Mouse (Mus musculus): Measurements from ENCODE around the gene Safb2. TPM values are rescaled to one million over a fixed set of nuclear protein-coding genes. Genes with fewer than 3 reads are reported as not detected.
A peak's percentile ranks its signal among the peaks of the same experiment; 100 is the strongest.

The Safb2 gene
- polyA plus RNA-seq, 1 experiment from 2014 or later, result 89.0 TPM

DNA sequence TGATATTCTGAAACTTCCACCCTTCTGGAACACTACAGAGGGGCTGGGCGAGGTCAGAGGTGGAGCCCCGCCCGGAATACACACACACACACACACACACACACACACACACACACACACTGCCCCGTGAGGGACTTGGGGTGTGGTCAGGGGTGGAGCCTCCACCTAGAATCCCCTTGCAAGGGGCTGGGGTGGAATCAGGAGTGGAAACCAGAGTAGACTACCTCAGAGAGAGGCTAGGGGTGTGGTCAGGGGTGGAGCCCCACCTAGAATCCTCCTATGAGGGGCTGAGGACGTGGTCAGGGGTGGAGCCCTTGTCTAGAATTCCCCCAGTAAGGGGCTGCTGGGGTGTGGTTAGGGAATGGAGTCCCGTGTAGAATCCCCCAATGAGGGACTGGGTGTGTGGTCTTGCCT is 43.8 kb downstream of the Safb2 start:
- 41% methylated on average over 6 of the region's 6 CpGs for WGBS
- Histone ChIP-seq H3K27ac (no peak overlapping the region), H3K36me3 (no peaks in the 10 kb centered on the region), H3K4me1 (replicated peaks) (peaks cover 54% of the 10 kb centered on the region), H3K9me3 (no peaks in the 10 kb centered on the region), H3K27me3 (no peaks in the 10 kb centered on the region), H3K4me3 (replicated peaks) (no peak overlapping the region), H3K9ac (replicated peaks) (no peak overlapping the region), H3K4me2 (replicated peaks) (no peak overlapping the region)
- no peak for ATAC-seq

DNA sequence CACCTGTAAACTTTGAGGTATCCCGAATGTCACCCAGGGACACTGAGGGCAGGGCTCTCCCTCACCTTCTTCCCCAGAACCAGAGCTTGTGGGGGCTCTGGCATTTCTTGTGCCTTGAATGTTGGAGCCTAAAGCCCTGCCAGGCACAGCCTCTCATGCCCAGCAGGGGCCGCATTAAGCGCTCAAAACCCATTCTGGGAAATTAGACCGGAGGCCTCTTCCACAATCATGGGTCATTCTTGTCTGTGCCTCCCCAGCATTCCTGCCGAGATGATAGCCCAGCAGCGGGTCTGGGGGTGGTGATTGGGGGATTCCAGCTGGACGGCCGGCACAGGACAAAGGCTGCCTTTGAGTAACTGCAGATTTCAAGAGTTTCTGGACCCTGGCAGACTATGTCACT is 46.5 kb downstream of the Safb2 start:
- H3K27ac ChIP-seq, result peak overlapping the region; percentile 88
- H3K4me3 ChIP-seq (replicated peaks), result no peak overlapping the region
- H3K9ac ChIP-seq (replicated peaks), result no peak overlapping the region
- no peak overlapping the region for H3K4me2 ChIP-seq (replicated peaks)
- H3K27me3 ChIP-seq, result no peaks in the 10 kb centered on the region
- peak; percentile 34 for ATAC-seq
- H3K9me3 ChIP-seq, result no peaks in the 10 kb centered on the region
- peaks cover 50% of the 10 kb centered on the region for H3K4me1 ChIP-seq (replicated peaks)
- 9% methylated on average over 8 of the region's 8 CpGs for WGBS
- H3K36me3 ChIP-seq, result no peaks in the 10 kb centered on the region

DNA sequence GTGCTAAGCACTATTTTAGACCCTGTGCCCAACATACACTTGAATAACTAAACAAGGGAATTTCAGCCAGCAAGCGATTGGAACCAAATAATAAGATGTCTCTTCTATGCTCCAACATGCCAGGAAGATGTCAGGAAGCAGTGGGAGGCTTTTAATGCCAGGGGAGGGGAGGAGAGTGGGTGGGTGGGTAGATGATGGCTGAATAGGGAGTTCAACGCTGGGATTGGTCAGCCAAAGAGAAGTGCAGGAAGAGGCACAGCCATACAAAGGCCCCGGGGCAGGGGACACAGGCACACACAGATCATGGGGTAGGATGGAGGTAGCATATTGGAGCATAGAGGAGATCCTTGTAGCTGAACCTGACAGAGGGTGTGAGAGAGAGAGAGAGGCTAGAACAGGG is 47.5 kb downstream of the Safb2 start:
- peak; percentile 46; the same call in 1 of the 2 replicates for ATAC-seq
- Histone ChIP-seq H3K27me3 (no peaks in the 10 kb centered on the region), H3K4me1 (replicated peaks) (peaks cover 40% of the 10 kb centered on the region), H3K27ac (peak overlapping the region; percentile 88), H3K9ac (replicated peaks) (no peak overlapping the region), H3K4me2 (replicated peaks) (no peak overlapping the region), H3K4me3 (replicated peaks) (no peak overlapping the region), H3K9me3 (no peaks in the 10 kb centered on the region), H3K36me3 (no peaks in the 10 kb centered on the region)
- 44% methylated on average over 3 of the region's 3 CpGs for WGBS

DNA sequence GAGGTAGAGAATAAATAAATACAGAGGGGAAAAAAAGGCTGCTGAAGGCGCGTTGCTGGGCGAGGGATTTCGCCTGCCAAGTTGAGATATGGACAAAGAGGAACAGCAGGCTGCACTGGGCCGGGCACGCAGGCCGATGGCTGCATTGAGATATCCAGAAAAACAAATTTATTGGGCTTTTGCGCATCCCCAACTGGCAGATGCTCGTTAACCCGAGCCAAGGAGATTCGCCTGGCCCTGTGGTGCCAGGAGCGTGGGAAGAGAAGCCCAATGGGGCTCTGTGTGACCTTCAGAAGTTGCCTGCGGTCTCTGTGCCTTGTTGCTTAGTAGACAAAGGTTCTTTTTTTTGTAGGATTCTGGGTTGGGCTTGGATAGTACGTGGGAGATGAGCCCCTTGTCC is 48.2 kb downstream of the Safb2 start:
- 28% methylated on average over 14 of the region's 14 CpGs for WGBS
- H3K27me3 ChIP-seq, result no peaks in the 10 kb centered on the region
- H3K9ac ChIP-seq (replicated peaks), result no peak overlapping the region
- no peaks in the 10 kb centered on the region for H3K36me3 ChIP-seq
- H3K4me2 ChIP-seq (replicated peaks), result no peak overlapping the region
- no peak overlapping the region for H3K4me3 ChIP-seq (replicated peaks)
- peak; percentile 49 for ATAC-seq
- H3K27ac ChIP-seq, result peak overlapping the region; percentile 88
- H3K9me3 ChIP-seq, result no peaks in the 10 kb centered on the region
- peaks cover 40% of the 10 kb centered on the region for H3K4me1 ChIP-seq (replicated peaks)

DNA sequence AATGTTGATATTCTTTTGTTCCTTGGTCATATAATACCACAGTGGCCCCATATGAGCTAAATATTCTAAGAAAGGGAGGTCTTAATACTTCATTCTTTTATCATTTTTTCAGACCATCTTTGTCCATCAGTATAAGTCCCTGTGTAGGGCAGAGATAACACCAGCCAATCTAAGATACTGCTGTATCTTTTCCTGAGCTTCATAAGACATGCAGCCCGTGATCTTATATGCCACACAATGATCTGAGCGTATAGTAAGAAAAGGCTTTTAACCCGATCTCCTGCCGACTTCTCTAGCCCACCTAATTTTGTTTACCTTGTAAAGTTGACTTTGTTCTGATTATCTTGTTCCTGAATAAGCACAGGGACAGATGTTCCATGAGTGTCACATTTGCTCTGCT is 59.4 kb downstream of the Safb2 start:
- Histone ChIP-seq H3K9me3 (no peaks in the 10 kb centered on the region), H3K9ac (replicated peaks) (no peak overlapping the region), H3K36me3 (no peaks in the 10 kb centered on the region), H3K4me2 (replicated peaks) (no peak overlapping the region), H3K4me1 (replicated peaks) (no peaks in the 10 kb centered on the region), H3K4me3 (replicated peaks) (no peak overlapping the region), H3K27me3 (peaks cover 4% of the 10 kb centered on the region; the same call in 1 of the 2 replicates), H3K27ac (no peak overlapping the region)
- no peak for ATAC-seq
- 85% methylated on average over 4 of the region's 4 CpGs for WGBS

DNA sequence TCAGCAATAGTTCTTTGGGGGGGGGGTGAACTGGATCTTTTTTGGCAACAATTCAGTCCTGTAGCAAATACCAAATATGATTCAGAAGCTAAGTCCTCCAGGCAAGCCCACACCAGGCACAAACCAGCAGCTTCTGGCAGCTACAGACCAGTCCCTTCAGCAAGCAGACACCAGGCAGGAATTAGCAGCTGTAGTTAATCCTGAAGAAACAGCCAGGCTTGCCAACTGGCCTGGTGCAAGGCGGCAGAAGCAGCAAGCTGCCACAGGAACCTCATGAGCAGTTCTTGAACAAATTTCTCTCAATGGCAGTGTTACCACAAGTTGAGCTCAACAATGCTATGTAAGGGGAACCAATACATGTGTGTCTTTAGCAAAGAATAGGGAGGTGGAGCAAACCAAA is 61.6 kb downstream of the Safb2 start:
- Histone ChIP-seq H3K36me3 (no peaks in the 10 kb centered on the region), H3K4me3 (replicated peaks) (no peak overlapping the region), H3K27me3 (peaks cover 4% of the 10 kb centered on the region; the same call in 1 of the 2 replicates), H3K9me3 (no peaks in the 10 kb centered on the region), H3K4me1 (replicated peaks) (no peaks in the 10 kb centered on the region), H3K4me2 (replicated peaks) (no peak overlapping the region), H3K27ac (no peak overlapping the region), H3K9ac (replicated peaks) (no peak overlapping the region)
- WGBS, result 52% methylated on average over 1 of the region's 1 CpGs
- ATAC-seq, result no peak

DNA sequence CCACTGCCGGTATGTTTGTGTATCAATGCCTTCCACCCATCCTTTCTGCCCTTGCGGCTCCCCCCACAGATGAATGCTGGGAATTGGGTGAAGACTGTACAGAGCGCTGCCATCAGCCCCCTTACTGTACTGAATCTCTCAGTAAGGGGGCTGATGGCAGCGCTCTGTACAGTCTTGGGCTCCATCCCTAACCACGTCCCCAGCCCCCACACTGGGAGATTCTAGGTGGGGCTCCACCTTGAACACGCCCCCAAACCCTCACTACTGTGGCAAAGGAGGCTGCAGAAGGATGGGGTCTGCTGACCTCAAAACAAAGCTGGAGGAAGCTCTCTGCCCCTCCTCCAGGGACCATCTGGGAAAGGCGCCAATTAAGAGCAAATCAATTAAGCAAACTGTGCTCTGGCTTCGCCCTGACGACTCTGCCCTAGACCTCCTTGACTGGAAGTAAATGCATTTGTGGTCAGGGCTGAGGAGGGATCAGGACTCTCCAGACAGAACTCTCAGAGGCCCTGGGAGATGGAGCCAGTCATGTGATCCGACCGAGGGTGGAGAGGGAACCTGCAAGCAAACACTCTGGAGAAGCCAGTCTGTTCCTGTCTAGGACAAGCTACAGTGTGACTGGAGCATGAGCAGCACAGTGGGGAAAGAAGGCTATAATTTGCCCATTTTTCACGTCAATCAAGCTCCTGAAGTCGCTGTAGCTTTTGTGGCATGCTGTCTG is 68.5 kb downstream of the Safb2 start:
- Histone ChIP-seq H3K9ac (replicated peaks) (peak overlapping the region; percentile 32; the same call in 1 of the 2 replicates), H3K27me3 (peaks cover 35% of the 10 kb centered on the region), H3K4me3 (replicated peaks) (no peak overlapping the region), H3K9me3 (no peaks in the 10 kb centered on the region; the same call in 1 of the 2 replicates), H3K27ac (peak overlapping the region; percentile 68), H3K36me3 (no peaks in the 10 kb centered on the region), H3K4me1 (replicated peaks) (peaks cover 23% of the 10 kb centered on the region), H3K4me2 (replicated peaks) (no peak overlapping the region; the same call in 1 of the 2 replicates)
- ATAC-seq, result peak; percentile 72
- 12% methylated on average over 13 of the region's 13 CpGs for WGBS

DNA sequence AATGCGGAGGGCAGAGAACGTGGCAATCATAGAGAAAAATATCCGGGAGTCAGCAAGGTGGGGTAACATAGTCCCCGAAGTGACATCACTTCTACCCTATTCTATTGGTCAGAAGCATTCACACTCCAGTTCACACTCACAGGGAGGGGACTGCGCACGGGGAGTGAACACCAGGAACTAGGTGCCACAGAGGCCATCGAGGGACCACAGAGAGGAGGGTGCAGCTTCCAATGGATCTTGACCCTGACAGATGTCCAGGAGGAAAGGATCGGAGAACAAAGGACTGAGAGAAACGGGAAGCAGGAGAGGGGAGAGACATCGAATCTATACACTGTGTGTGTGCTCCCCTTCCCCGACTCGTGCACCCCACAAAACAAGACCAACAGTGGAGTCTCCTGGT is 69.5 kb downstream of the Safb2 start:
- Histone ChIP-seq H3K27me3 (peaks cover 44% of the 10 kb centered on the region), H3K36me3 (no peaks in the 10 kb centered on the region), H3K4me3 (replicated peaks) (no peak overlapping the region), H3K27ac (0 out of 2 replicates have a peak overlapping the region, but pooled peaks have one; percentile 68), H3K9ac (replicated peaks) (no peak overlapping the region), H3K4me1 (replicated peaks) (peaks cover 31% of the 10 kb centered on the region), H3K4me2 (replicated peaks) (no peak overlapping the region), H3K9me3 (no peaks in the 10 kb centered on the region; the same call in 1 of the 2 replicates)
- WGBS, result 59% methylated on average over 12 of the region's 12 CpGs
- ATAC-seq, result no peak

DNA sequence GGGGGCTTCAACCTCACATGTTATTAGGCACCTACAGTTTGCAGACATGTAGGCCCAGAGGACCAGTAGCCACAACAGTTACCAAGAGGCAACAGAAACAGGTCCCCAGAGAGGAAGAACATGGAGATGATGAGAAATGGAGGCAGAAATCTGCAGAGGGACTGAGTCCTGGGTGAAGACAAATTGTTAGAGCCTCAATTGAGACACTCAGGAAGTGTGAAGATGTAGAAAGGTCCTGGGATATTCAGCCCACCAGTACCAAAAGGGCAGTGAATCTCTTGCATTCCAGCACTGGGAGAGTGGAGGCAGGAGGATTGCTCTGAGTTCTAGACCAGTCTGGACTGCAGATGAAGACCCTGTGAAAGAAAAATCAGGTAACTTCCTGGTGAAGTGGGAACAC is 70.1 kb downstream of the Safb2 start:
- no peak for ATAC-seq
- Histone ChIP-seq H3K4me1 (replicated peaks) (peaks cover 36% of the 10 kb centered on the region), H3K36me3 (no peaks in the 10 kb centered on the region), H3K4me3 (replicated peaks) (no peak overlapping the region), H3K4me2 (replicated peaks) (no peak overlapping the region), H3K9ac (replicated peaks) (no peak overlapping the region), H3K27me3 (peaks cover 46% of the 10 kb centered on the region), H3K9me3 (no peaks in the 10 kb centered on the region; the same call in 1 of the 2 replicates), H3K27ac (no peak overlapping the region)

DNA sequence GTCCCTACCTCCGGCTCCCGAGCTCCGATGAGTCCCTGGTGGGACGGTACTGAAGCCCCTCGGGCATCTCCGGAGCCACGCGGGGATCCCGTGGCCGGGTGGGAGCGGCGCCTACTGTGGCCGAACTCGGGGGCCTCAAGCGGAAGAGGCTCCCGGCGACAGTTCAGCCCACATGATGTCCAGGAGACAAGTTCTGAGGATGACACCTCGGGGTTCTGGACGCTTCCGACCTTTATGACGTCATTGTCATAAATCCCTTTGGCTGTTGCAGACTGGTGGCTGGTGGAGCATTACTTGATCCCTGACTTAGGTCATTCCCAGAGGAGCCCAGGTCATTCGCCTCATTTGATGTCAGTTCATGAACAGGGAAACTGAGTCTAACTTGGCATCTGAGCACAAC is 72.1 kb downstream of the Safb2 start, which contains the start of gene Znrf4:
TSS of gene Znrf4 (minus strand) at position 122 of the 400 bp plus-strand sequence.
- WGBS, result 66% methylated on average over 22 of the region's 22 CpGs
- Histone ChIP-seq H3K4me1 (replicated peaks) (peaks cover 50% of the 10 kb centered on the region), H3K36me3 (no peaks in the 10 kb centered on the region), H3K4me3 (replicated peaks) (peak within 1 kb of the TSS; percentile 32), H3K9ac (replicated peaks) (peak within 1 kb of the TSS; percentile 46), H3K27me3 (peaks cover 46% of the 10 kb centered on the region), H3K9me3 (no peaks in the 10 kb centered on the region; the same call in 1 of the 2 replicates), H3K4me2 (replicated peaks) (peak within 1 kb of the TSS; percentile 45), H3K27ac (no peak within 1 kb of the TSS)
- ATAC-seq, result no peak

DNA sequence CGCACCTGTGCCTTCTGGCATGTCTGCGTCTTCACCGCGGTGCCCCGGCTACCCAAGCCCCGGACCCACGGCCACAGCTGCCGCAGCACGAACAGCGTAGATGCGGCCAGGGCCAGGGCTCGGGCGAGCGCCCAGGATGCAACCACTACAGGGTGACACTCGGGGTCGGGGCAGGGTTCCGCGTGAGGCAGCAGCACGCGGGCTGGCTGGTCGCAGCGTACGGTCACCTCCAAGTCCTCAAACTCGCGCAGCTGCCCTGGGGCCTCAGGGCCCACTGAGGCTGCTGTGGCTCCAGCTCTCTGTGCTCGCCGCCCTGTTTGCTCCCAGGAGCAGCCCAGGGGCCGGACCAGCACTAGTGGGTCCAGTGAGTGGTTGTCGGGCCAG is 72.7 kb downstream of the Safb2 start:
- Histone ChIP-seq H3K9me3 (no peaks in the 10 kb centered on the region; the same call in 1 of the 2 replicates), H3K4me2 (replicated peaks) (peak overlapping the region; percentile 45), H3K27ac (no peak overlapping the region), H3K4me3 (replicated peaks) (peak overlapping the region; percentile 32), H3K4me1 (replicated peaks) (peaks cover 56% of the 10 kb centered on the region), H3K27me3 (peaks cover 46% of the 10 kb centered on the region), H3K36me3 (no peaks in the 10 kb centered on the region), H3K9ac (replicated peaks) (peak overlapping the region; percentile 46)
- WGBS, result 27% methylated on average over 29 of the region's 29 CpGs
- no peak for ATAC-seq

DNA sequence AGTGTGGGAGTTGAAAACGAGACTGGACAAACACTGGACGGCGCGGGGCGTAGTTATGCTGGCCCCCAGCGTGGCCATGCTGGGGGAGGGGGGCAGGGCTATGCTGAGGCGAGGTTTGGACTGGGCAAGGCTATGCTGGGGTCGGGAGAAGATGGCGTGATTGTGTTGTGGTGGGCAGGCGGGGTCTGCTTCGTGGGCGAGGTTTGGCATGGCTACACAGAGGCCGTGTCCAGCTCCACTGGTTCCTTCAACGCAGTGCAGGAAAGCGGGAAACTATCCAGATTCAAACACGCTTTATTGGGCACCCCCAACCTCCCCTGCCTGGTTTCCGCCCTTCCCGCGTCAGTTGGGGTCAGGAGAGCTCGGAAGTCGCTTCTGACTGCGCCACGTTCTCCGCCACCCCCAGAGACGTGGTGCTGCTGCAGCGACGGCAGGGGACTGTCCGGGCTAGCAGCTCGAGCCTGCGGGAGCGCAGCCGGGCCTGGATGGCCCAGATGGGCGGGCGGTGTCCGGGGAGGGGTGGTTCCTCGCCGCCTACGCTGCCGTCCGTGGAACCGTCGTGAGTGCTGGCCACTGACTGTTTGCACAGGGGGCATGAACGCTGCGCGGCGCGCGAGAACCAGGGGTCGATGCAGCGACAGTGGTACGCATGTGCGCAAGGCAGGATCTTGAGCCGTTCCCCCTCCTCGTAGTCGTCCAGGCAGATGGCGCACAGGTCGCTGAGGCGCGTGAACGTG is 73.2 kb downstream of the Safb2 start:
- Histone ChIP-seq H3K27ac (0 out of 2 replicates have a peak overlapping the region, but pooled peaks have one; percentile 68), H3K4me3 (replicated peaks) (peak overlapping the region; percentile 32), H3K27me3 (peaks cover 46% of the 10 kb centered on the region), H3K9me3 (no peaks in the 10 kb centered on the region; the same call in 1 of the 2 replicates), H3K36me3 (no peaks in the 10 kb centered on the region), H3K4me1 (replicated peaks) (peaks cover 60% of the 10 kb centered on the region), H3K9ac (replicated peaks) (peak overlapping the region; percentile 46), H3K4me2 (replicated peaks) (peak overlapping the region; percentile 45)
- ATAC-seq, result no peak
- WGBS, result 9% methylated on average over 60 of the region's 60 CpGs

All from midbrain, embryonic 13.5 days (tissue).